Mouse (Mus musculus) heart, postnatal 0 days (tissue): ENCODE results near the gene Creb3.

Source experiments
- CTCF ChIP-seq: IDR thresholded peaks from 2 replicates; pipeline ENCODE4 v1.5.1; 2016; ENCODE audit warnings: antibody characterized with exemption, control low read depth, low read depth
- EP300 ChIP-seq: IDR thresholded peaks from 2 replicates; pipeline ENCODE4 v1.6.1; 2016; ENCODE audit warnings: antibody characterized with exemption, low read depth

DNA sequence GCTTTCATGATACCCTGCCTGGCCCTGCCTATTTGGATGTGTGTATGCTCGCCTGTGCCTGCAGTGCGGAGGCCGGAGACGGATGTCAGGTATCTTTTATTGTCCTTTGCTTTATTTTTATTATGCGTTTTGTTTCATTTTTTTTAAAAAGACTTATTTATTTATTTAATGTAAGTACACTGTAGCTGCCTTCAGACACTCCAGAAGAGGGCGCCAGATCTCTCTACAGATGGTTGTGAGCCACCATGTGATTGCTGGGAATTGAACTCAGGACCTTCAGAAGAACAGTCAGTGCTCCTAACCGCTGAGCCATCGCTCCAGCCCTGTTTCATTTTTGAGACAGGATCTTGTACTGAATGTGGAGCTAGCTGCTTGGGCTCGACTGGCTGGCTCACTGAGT is 33.6 kb upstream of the Creb3 start:
- TF ChIP-seq CTCF (no peak), EP300 (no peak)
